8 mouse cellular contexts compared by ENCODE assay signal in genomic region chr10:85101841-85102240, GRCm38 (mm10). TPM values are rescaled to one million over a fixed set of nuclear protein-coding genes. Genes with fewer than 3 reads are reported as not detected.
DNase-seq lines count a peak whose midpoint lies in the region; ATAC-seq and TF ChIP-seq lines count a peak whose summit lies in the region.

No protein-coding gene starts in this region.

- no peaks in the 10 kb centered on the region for H3K36me3 ChIP-seq in kidney, adult 2 months (ENCODE audit: control insufficient read depth, insufficient read depth, low read length)
- no peaks in the 10 kb centered on the region for H3K36me3 ChIP-seq in stomach, embryonic 14.5 days (ENCODE audit: control insufficient read depth, insufficient read depth, low read length)

- H3K27ac ChIP-seq in kidney, adult 2 months (ENCODE audit: insufficient read depth, low read depth, low read length) = no peak overlapping the region
- peak overlapping the region; percentile 54 for H3K27ac ChIP-seq in embryonic fibroblast, embryonic 13.5 days (ENCODE audit: insufficient read depth, low read length)
- H3K27ac ChIP-seq in stomach, embryonic 14.5 days (ENCODE audit: low read length) = peak overlapping the region; percentile 17; the same call in 1 of the 2 replicates

- peak overlapping the region; percentile 94 for H3K4me3 ChIP-seq in kidney, adult 2 months (ENCODE audit: insufficient read depth, low read depth, low read length)
- H3K4me3 ChIP-seq in embryonic fibroblast, embryonic 13.5 days (ENCODE audit: insufficient read depth, low read length) = peak overlapping the region; percentile 77
- H3K4me3 ChIP-seq in lung, adult 2 months (replicated peaks; ENCODE audit: extremely low read depth, low read depth, low read length) = peak overlapping the region; percentile 91
- peak overlapping the region; percentile 93 for H3K4me3 ChIP-seq in stomach, embryonic 14.5 days (ENCODE audit: low read depth, low read length)

- ATAC-seq in inflammation-experienced regulatory T-cells, adult 6 months = peak; percentile 34
- 0 out of 2 replicates have a peak, but pooled peaks have one; percentile 15 for ATAC-seq in stomach, embryonic 14.5 days (ENCODE audit: insufficient number of reproducible peaks, insufficient read depth, low FRiP score, low read depth)

- WGBS in kidney, adult 2 months = 11% methylated on average over 10 of the region's 10 CpGs
- WGBS in lung, adult 2 months = 3% methylated on average over 10 of the region's 10 CpGs
- WGBS in stomach, embryonic 14.5 days = 2% methylated on average over 10 of the region's 10 CpGs

- H3K4me2 ChIP-seq in stomach, embryonic 14.5 days (replicated peaks; ENCODE audit: low read depth, low read length) = peak overlapping the region; percentile 91

- peaks cover 3% of the 10 kb centered on the region; the same call in 1 of the 2 replicates for H3K4me1 ChIP-seq in kidney, adult 2 months (ENCODE audit: control insufficient read depth, insufficient read depth, low read length)
- no peaks in the 10 kb centered on the region for H3K4me1 ChIP-seq in embryonic fibroblast, embryonic 13.5 days (ENCODE audit: control insufficient read depth, insufficient read depth, low read length)
- H3K4me1 ChIP-seq in lung, adult 2 months (ENCODE audit: control insufficient read depth, insufficient read depth, low read length) = peaks cover 6% of the 10 kb centered on the region; the same call in 1 of the 2 replicates
- peaks cover 7% of the 10 kb centered on the region for H3K4me1 ChIP-seq in stomach, embryonic 14.5 days (ENCODE audit: control insufficient read depth, insufficient read depth, low read length)

- no peaks in the 10 kb centered on the region for H3K27me3 ChIP-seq in kidney, adult 2 months (replicated peaks; ENCODE audit: control insufficient read depth, insufficient read depth, low read length)
- no peaks in the 10 kb centered on the region for H3K27me3 ChIP-seq in stomach, embryonic 14.5 days (ENCODE audit: control insufficient read depth, insufficient read depth, low read length)

- peak overlapping the region; percentile 92 for H3K9ac ChIP-seq in stomach, embryonic 14.5 days (replicated peaks; ENCODE audit: low read depth, low read length)

- DNase-seq in kidney, adult 2 months = no peak
- DNase-seq in kidney, adult 9 months = no peak
- DNase-seq in ZHBTc4 (ENCODE audit: low read depth, low spot score) = peak; percentile 40
- DNase-seq in lung, adult 2 months = no peak
- no peak for DNase-seq in layer of hippocampus, postnatal 25 days (ENCODE audit: extremely low spot score in 1 of 2, low spot score in 1 of 2)

- TF ChIP-seq CTCF in kidney, adult 2 months (conservative IDR thresholded peaks at IDR 0.05; ENCODE audit: insufficient read depth, insufficient read length, low read depth, low read length) = no peak
- TF ChIP-seq CTCF in embryonic fibroblast, embryonic 13.5 days (IDR thresholded peaks at IDR 0.05; ENCODE audit: borderline replicate concordance, insufficient read depth, low read length) = no peak
- no peak for TF ChIP-seq CTCF in lung, adult 2 months (IDR thresholded peaks at IDR 0.05; ENCODE audit: insufficient read depth, low read length)

- TF ChIP-seq POLR2A in kidney, adult 2 months (IDR thresholded peaks at IDR 0.05; ENCODE audit: low read depth, low read length) = no peak
- no peak for TF ChIP-seq POLR2A in embryonic fibroblast, embryonic 13.5 days (IDR thresholded peaks at IDR 0.05; ENCODE audit: low read depth, low read length)
- TF ChIP-seq POLR2A in lung, adult 2 months (IDR thresholded peaks at IDR 0.05; ENCODE audit: borderline replicate concordance, extremely low read depth, low read depth, low read length) = no peak

- H3K9me3 ChIP-seq in stomach, embryonic 14.5 days (ENCODE audit: control insufficient read depth, low read depth, low read length) = no peaks in the 10 kb centered on the region

RNA-seq across cellular contexts. Expression of gene Fhl4, which starts 0.5 kb away (rescaled TPM):
- 0.28 and 0.33 TPM in 2 replicates for polyA plus RNA-seq in kidney, adult 2 months (2012; rRNA removed)
- polyA plus RNA-seq in embryonic fibroblast, embryonic 13.5 days (2011; ENCODE audit: insufficient read length, low read depth, missing spikeins) = 1.6 and 2.3 TPM in 2 replicates
- under 1 TPM; 0.50 to 0.62 (median 0.59) TPM for polyA plus RNA-seq in inflammation-experienced regulatory T-cells, adult 6 months (2017; shearing (Covaris generic))
- 0.14 and 0.22 TPM in 2 replicates for polyA plus RNA-seq in lung, adult 2 months (2012; rRNA removed)
- polyA plus RNA-seq in stomach, embryonic 14.5 days (2014; fragmentation: Nextera tagmentation; extraction: Ambion mirVana) = 0.71 and 1.1 TPM in 2 replicates
- under 1 TPM; 0.77 to 0.86 TPM for total RNA-seq in layer of hippocampus, postnatal 25 days (2021)

RNA-seq across cellular contexts. Expression of gene Tmem263, which starts 0.6 kb away (rescaled TPM):
- 2.3 and 2.5 TPM in 2 replicates for polyA plus RNA-seq in kidney, adult 2 months (2012; rRNA removed)
- polyA plus RNA-seq in embryonic fibroblast, embryonic 13.5 days (2011; ENCODE audit: insufficient read length, low read depth, missing spikeins) = 63.5 and 79.4 TPM in 2 replicates
- polyA plus RNA-seq in inflammation-experienced regulatory T-cells, adult 6 months (2017; shearing (Covaris generic)) = 10 to 100 TPM; 35.6 to 49.7 (median 40.2) TPM
- polyA plus RNA-seq in lung, adult 2 months (2012; rRNA removed) = 3.6 and 5.9 TPM in 2 replicates
- polyA plus RNA-seq in stomach, embryonic 14.5 days (2014; fragmentation: Nextera tagmentation; extraction: Ambion mirVana) = 77.9 and 78.0 TPM in 2 replicates
- total RNA-seq in layer of hippocampus, postnatal 25 days (2021) = 10 to 100 TPM; 25.6 to 27.5 TPM

RNA-seq across cellular contexts. Expression of gene Mterf2, which starts 26.0 kb away (rescaled TPM):
- polyA plus RNA-seq in kidney, adult 2 months (2012; rRNA removed) = 4.9 and 10.1 TPM in 2 replicates
- polyA plus RNA-seq in embryonic fibroblast, embryonic 13.5 days (2011; ENCODE audit: insufficient read length, low read depth, missing spikeins) = 7.9 and 11.7 TPM in 2 replicates
- 10 to 100 TPM; 16.1 to 25.0 (median 19.9) TPM for polyA plus RNA-seq in inflammation-experienced regulatory T-cells, adult 6 months (2017; shearing (Covaris generic))
- polyA plus RNA-seq in lung, adult 2 months (2012; rRNA removed) = 2.0 and 3.5 TPM in 2 replicates
- 14.8 and 16.8 TPM in 2 replicates for polyA plus RNA-seq in stomach, embryonic 14.5 days (2014; fragmentation: Nextera tagmentation; extraction: Ambion mirVana)
- total RNA-seq in layer of hippocampus, postnatal 25 days (2021) = 10 to 100 TPM; 16.2 to 17.8 TPM
